Mouse (Mus musculus) T-cell, adult 2 months (primary cell): Measurements from ENCODE around the gene Rnf126.

Experiments used
- DNase-seq: peaks from one replicate; pipeline ENCODE4 v3.0.0; 2022; ENCODE audit warnings: low spot score

Gene Rnf126

GRCm38 (mm10) chr10:79792339-79793040 lies 25.7 kb upstream of the Rnf126 start:
- no peak for DNase-seq

GRCm38 (mm10) chr10:79790861-79791260 lies 24.1 kb upstream of the Rnf126 start, which contains the start of gene Prss57:
Gene Prss57 (minus strand): TSS chr10:79790961.
- no peak for DNase-seq

GRCm38 (mm10) chr10:79789581-79789980 lies 22.8 kb upstream of the Rnf126 start:
- no peak for DNase-seq

- peak; percentile 69 for DNase-seq
Observed at GRCm38 (mm10) chr10:79788386-79789158, 21.8 kb upstream of the Rnf126 start.

- peak; percentile 46 for DNase-seq
Observed at GRCm38 (mm10) chr10:79783920-79784800, 17.4 kb upstream of the Rnf126 start.

GRCm38 (mm10) chr10:79783050-79783449 lies 16.3 kb upstream of the Rnf126 start:
- no peak for DNase-seq

- no peak for DNase-seq
Observed at GRCm38 (mm10) chr10:79781956-79782355, 15.2 kb upstream of the Rnf126 start.

GRCm38 (mm10) chr10:79781139-79781538 lies 14.4 kb upstream of the Rnf126 start:
- DNase-seq, result no peak

- no peak for DNase-seq
Observed at GRCm38 (mm10) chr10:79780664-79781015, 13.9 kb upstream of the Rnf126 start.

GRCm38 (mm10) chr10:79779784-79780663 lies 13.3 kb upstream of the Rnf126 start:
- DNase-seq, result peak; percentile 94

GRCm38 (mm10) chr10:79779193-79779592 lies 12.4 kb upstream of the Rnf126 start:
- no peak for DNase-seq

GRCm38 (mm10) chr10:79778006-79778405 lies 11.3 kb upstream of the Rnf126 start:
- no peak for DNase-seq

GRCm38 (mm10) chr10:79777103-79777531 lies 10.4 kb upstream of the Rnf126 start, which contains the start of gene Fstl3:
Gene Fstl3 (plus strand): TSS chr10:79777272.
- no peak for DNase-seq

GRCm38 (mm10) chr10:79774486-79775279 lies 7.9 kb upstream of the Rnf126 start:
- no peak for DNase-seq

- no peak for DNase-seq
Observed at GRCm38 (mm10) chr10:79773208-79773607, 6.5 kb upstream of the Rnf126 start.

GRCm38 (mm10) chr10:79772320-79772719 lies 5.6 kb upstream of the Rnf126 start:
- no peak for DNase-seq

GRCm38 (mm10) chr10:79769329-79769728 lies 2.6 kb upstream of the Rnf126 start:
- DNase-seq, result no peak

- peak; percentile 47 for DNase-seq
Observed at GRCm38 (mm10) chr10:79768400-79768799, 1.6 kb upstream of the Rnf126 start.

- peak; percentile 60 for DNase-seq
Observed at GRCm38 (mm10) chr10:79767372-79768244, 856 bp upstream of the Rnf126 start.
